Mouse (Mus musculus): Measurements from ENCODE around the gene Gm20388. TPM values are rescaled to one million over a fixed set of nuclear protein-coding genes. Genes with fewer than 3 reads are reported as not detected.

The Gm20388 gene
- polyA plus RNA-seq, 1 experiment from 2014 or later, result 12.4 TPM

DNA sequence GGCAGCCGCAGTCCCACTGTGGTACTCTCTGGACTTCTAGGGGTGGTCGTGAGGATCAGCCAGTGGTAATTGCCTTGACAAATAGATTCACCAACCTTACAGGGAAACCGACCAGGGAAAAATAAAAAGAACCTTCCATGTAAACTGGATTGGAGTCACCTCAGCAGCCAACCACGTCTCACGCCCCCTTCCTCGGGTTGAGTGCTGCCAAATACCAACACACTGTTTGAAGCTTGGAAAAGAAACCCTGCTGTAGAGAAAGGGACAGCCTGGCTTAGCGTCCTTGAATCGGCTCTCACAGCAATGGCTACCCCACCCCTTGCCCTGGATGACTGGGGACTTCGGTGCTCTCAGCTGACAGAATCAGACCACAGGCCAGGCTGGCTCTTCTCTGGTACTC, 1386.7 kb downstream of the Gm20388 start:
- Histone ChIP-seq H3K4me3 (ENCODE audit: low read length) (no peak overlapping the region), H3K4me2 (ENCODE audit: low read length) (no peak overlapping the region), H3K4me1 (ENCODE audit: control insufficient read depth, insufficient read depth, low read depth, low read length) (peaks cover 34% of the 10 kb centered on the region), H3K9ac (ENCODE audit: low read depth, low read length) (no peak overlapping the region), H3K27ac (ENCODE audit: low read depth, low read length) (peak overlapping the region; percentile 36; the same call in 1 of the 2 replicates), H3K9me3 (ENCODE audit: control insufficient read depth, low read length) (no peaks in the 10 kb centered on the region), H3K27me3 (replicated peaks; ENCODE audit: control insufficient read depth, insufficient read depth, low read length) (no peaks in the 10 kb centered on the region; the same call in 1 of the 2 replicates), H3K36me3 (ENCODE audit: control insufficient read depth, insufficient read depth, low read length) (no peaks in the 10 kb centered on the region)
- WGBS, result 68% methylated on average over 9 of the region's 9 CpGs
- 0 out of 2 replicates have a peak, but pooled peaks have one; percentile 3 for ATAC-seq

DNA sequence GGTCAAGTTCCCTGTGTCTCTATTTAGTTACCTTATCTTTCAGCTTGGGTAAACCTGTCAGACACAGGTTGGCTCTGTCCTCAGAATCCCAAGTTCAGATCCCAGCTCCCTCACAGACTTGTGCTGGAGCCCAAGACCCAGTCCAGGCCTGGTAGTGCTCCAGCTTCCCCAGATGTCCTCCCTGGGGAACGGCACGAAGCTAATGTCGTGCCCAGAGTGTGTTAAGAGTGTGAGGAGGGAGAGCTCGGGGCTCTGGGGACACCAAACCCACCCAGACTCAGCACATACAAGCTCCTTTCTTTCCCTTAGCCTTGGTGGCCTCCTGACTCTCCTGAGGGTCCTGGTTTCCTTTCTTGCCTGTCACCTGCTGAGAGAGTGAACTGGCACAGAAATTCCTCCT, 1389.4 kb downstream of the Gm20388 start:
- Histone ChIP-seq H3K4me3 (ENCODE audit: low read length) (no peak overlapping the region), H3K27me3 (replicated peaks; ENCODE audit: control insufficient read depth, insufficient read depth, low read length) (no peaks in the 10 kb centered on the region; the same call in 1 of the 2 replicates), H3K27ac (ENCODE audit: low read depth, low read length) (no peak overlapping the region), H3K9me3 (ENCODE audit: control insufficient read depth, low read length) (no peaks in the 10 kb centered on the region), H3K9ac (ENCODE audit: low read depth, low read length) (no peak overlapping the region), H3K4me1 (ENCODE audit: control insufficient read depth, insufficient read depth, low read depth, low read length) (peaks cover 28% of the 10 kb centered on the region), H3K4me2 (ENCODE audit: low read length) (no peak overlapping the region), H3K36me3 (ENCODE audit: control insufficient read depth, insufficient read depth, low read length) (no peaks in the 10 kb centered on the region)
- WGBS, result 47% methylated on average over 4 of the region's 4 CpGs
- ATAC-seq, result no peak

DNA sequence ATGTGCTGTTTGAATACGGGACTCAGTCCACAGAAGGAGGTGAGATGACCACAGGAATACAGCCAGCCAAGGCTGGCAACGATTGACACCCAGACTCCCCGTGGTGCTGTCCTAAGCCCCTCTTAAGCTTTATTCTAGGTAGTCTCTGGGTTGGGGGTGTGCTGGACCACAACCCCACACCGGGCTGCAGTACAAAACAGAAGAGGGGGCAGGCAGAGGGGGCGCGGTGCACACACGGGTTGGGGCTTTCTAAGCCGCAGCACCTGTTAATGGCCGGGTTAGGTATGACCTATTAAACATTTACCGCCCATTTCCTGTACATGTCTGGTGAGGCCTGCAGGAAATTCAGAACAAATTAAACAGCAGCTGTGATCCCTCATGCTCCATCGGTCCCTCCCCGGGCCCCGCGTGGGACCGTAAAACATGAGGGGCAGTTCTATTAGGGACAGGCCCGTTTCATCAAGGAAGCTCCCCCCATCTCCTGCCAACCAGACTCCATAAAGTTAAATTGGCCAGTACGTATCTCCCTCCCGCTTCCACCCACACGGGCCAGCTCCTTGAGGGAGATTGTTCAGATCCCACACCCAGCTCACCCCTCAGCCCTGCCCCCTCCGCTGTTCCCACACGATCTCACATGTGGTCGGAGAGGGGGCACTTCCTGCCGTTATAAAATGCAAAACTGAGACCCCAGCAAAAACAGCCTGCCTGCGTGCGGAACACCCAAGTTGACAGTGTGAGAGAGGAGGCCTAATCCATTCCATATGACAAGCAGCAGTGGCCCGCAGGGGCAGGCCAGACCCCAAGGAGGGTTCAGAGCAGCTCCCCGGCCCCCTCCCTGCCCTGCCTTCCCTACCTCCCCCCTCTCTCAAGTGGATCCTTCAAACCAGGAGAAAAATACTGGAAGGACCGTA, 1390.1 kb downstream of the Gm20388 start:
- Histone ChIP-seq H3K27ac (ENCODE audit: low read depth, low read length) (no peak overlapping the region), H3K36me3 (ENCODE audit: control insufficient read depth, insufficient read depth, low read length) (no peaks in the 10 kb centered on the region), H3K9me3 (ENCODE audit: control insufficient read depth, low read length) (no peaks in the 10 kb centered on the region), H3K9ac (ENCODE audit: low read depth, low read length) (peak overlapping the region; percentile 50), H3K27me3 (replicated peaks; ENCODE audit: control insufficient read depth, insufficient read depth, low read length) (no peaks in the 10 kb centered on the region), H3K4me3 (ENCODE audit: low read length) (no peak overlapping the region), H3K4me1 (ENCODE audit: control insufficient read depth, insufficient read depth, low read depth, low read length) (peaks cover 28% of the 10 kb centered on the region), H3K4me2 (ENCODE audit: low read length) (peak overlapping the region; percentile 40)
- no peak for ATAC-seq
- WGBS, result 28% methylated on average over 28 of the region's 28 CpGs

DNA sequence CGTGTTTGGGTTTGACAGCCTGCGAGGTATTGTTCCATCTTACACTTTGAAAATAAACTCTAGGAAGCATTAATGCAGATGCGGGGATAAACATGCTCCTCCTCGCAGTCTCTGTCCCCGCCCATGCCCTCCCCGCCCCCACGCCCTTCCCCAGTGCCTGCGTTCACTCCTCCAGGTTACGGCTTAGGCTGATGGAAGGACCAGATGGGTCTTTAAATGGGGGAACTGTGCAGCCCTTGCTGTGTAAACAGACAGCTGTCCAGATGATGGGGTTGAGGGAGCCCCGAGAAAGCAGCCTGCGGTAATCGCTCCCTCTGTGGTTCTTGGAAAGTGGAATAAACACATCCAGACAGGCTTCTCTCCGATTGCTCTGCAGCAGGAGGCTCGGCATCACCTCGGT, 1390.8 kb downstream of the Gm20388 start:
- Histone ChIP-seq H3K4me1 (ENCODE audit: control insufficient read depth, insufficient read depth, low read depth, low read length) (peaks cover 22% of the 10 kb centered on the region), H3K9me3 (ENCODE audit: control insufficient read depth, low read length) (no peaks in the 10 kb centered on the region), H3K4me3 (ENCODE audit: low read length) (no peak overlapping the region), H3K9ac (ENCODE audit: low read depth, low read length) (peak overlapping the region; percentile 50), H3K4me2 (ENCODE audit: low read length) (peak overlapping the region; percentile 40), H3K36me3 (ENCODE audit: control insufficient read depth, insufficient read depth, low read length) (no peaks in the 10 kb centered on the region), H3K27ac (ENCODE audit: low read depth, low read length) (no peak overlapping the region), H3K27me3 (replicated peaks; ENCODE audit: control insufficient read depth, insufficient read depth, low read length) (no peaks in the 10 kb centered on the region)
- WGBS, result 8% methylated on average over 15 of the region's 15 CpGs
- ATAC-seq, result no peak

DNA sequence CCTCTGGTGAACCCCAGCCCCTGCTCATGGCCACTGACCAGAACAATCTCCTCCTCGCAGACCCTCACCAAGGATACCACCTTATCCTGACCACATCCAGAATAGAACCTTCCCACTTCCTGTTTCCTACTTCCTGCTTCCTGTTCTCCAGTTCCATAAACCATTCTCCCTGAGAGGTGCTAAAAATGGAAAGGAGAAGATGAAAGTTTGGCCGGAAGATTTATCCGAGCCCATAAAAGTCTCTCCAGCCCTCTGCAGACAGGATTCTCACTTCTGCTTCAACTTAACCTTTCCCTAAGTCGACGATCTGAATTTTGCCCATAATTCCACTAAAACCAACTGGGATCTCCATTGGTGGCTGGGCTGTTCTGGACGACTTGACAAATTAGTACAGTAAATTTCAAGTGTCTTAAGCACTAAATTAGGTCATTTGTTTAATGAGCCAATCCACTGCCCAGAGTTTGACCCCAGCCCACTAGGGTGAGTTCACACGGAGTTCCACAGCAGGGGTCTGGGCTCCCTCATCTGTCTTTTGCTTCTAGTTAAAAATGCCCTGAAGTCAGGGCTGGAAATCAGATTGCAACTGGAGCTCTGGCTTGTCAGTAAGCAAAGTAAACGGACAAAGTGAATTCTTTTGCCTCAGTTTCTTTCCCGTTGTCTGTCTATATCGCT, 1391.5 kb downstream of the Gm20388 start:
- Histone ChIP-seq H3K4me1 (ENCODE audit: control insufficient read depth, insufficient read depth, low read depth, low read length) (peaks cover 17% of the 10 kb centered on the region), H3K9ac (ENCODE audit: low read depth, low read length) (no peak overlapping the region), H3K4me2 (ENCODE audit: low read length) (peak overlapping the region; percentile 40), H3K4me3 (ENCODE audit: low read length) (no peak overlapping the region), H3K27ac (ENCODE audit: low read depth, low read length) (no peak overlapping the region), H3K9me3 (ENCODE audit: control insufficient read depth, low read length) (no peaks in the 10 kb centered on the region), H3K36me3 (ENCODE audit: control insufficient read depth, insufficient read depth, low read length) (no peaks in the 10 kb centered on the region), H3K27me3 (replicated peaks; ENCODE audit: control insufficient read depth, insufficient read depth, low read length) (no peaks in the 10 kb centered on the region)
- no peak for ATAC-seq
- WGBS, result 64% methylated on average over 10 of the region's 10 CpGs

DNA sequence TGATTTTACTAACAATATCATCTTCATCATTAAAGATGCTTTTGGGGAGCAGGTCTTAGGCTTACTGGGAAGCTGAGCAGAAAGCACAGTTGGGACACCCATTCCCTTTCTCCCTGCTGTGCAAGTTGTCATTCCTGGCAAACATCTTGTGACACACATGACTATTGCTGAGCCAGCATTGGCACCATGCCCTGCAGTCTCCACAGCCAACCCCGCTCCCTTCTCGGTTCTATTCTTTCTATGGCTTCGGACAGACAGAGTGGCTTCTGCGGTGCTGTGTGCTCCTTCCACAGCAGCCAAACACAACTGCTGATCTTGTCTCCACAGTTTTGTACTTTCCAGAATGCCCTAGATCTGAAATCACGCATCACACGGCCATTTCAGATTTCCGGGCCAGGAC, 1397.1 kb downstream of the Gm20388 start:
- no peak overlapping the region for H3K4me2 ChIP-seq (ENCODE audit: low read length)
- no peak overlapping the region for H3K4me3 ChIP-seq (ENCODE audit: low read length)
- ATAC-seq, result no peak
- H3K27ac ChIP-seq (ENCODE audit: low read depth, low read length), result no peak overlapping the region
- 71% methylated on average over 7 of the region's 7 CpGs for WGBS
- H3K9ac ChIP-seq (ENCODE audit: low read depth, low read length), result no peak overlapping the region
- H3K36me3 ChIP-seq (ENCODE audit: control insufficient read depth, insufficient read depth, low read length), result no peaks in the 10 kb centered on the region
- peaks cover 6% of the 10 kb centered on the region for H3K4me1 ChIP-seq (ENCODE audit: control insufficient read depth, insufficient read depth, low read depth, low read length)
- H3K9me3 ChIP-seq (ENCODE audit: control insufficient read depth, low read length), result no peaks in the 10 kb centered on the region
- no peaks in the 10 kb centered on the region for H3K27me3 ChIP-seq (replicated peaks; ENCODE audit: control insufficient read depth, insufficient read depth, low read length)

DNA sequence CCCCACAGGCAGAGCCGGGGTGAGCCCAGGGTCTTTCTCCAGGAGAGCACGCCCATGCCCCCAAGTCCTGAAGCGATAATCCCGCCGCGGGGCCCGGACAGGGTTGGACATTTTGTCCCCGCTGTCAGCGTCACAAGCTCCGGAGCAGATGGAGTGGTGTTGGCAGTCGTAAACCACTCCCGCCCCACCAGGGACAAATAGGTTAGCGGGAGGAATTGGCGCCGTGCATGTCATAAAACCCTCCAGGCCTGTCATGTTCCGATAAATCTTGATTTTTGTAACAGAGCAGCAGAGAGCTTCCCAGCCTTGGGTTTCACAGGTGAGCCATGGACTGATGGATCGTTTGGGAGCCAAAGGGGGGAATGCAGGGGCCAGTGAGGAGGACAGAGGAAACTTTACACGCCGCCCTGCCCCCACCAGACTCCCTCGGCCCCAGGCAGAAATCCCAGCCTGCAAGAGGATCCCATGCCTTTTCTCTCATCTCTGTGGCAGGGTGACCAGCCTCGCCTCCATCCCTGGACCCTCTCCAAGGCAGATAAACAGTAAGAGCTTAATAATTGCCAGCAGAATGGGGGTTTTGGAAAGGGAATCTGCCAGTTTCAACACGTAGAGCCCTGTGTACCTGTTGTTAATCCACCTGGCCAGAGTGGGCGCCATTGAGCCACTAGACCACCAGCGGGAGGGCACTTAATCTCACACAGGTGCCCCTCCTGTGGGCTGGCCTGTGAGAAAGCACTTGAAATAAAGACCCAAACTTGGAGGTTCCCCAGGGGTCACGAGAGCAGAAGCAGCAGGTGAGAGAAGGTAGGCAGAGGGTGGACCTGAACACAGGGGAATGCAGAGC, 1400.6 kb downstream of the Gm20388 start:
- Histone ChIP-seq H3K9ac (ENCODE audit: low read depth, low read length) (peak overlapping the region; percentile 44; the same call in 1 of the 2 replicates), H3K27me3 (replicated peaks; ENCODE audit: control insufficient read depth, insufficient read depth, low read length) (no peaks in the 10 kb centered on the region), H3K9me3 (ENCODE audit: control insufficient read depth, low read length) (no peaks in the 10 kb centered on the region), H3K4me3 (ENCODE audit: low read length) (no peak overlapping the region), H3K4me1 (ENCODE audit: control insufficient read depth, insufficient read depth, low read depth, low read length) (peaks cover 6% of the 10 kb centered on the region), H3K36me3 (ENCODE audit: control insufficient read depth, insufficient read depth, low read length) (no peaks in the 10 kb centered on the region), H3K27ac (ENCODE audit: low read depth, low read length) (no peak overlapping the region), H3K4me2 (ENCODE audit: low read length) (peak overlapping the region; percentile 22)
- ATAC-seq, result no peak; the same call in 1 of the 2 replicates
- 33% methylated on average over 25 of the region's 25 CpGs for WGBS

DNA sequence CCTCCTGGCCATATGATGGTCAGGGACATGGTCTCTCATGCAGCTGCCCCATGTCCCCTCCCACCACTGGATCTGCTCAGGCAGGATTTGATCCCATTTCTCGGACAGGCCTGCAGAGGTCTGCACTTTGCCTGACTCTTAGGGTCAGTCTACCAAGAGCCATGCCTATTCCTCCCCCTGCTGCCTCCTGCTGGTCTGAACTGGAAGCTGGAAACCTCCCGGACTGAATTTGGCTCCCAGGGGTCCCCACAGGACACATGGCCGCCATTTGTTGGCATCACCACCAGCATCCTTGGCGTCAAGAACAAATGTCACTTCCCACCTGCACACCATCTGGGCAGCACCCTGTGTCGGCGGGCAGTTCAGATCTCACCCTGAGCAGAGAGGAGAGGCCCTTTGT, 1402.8 kb downstream of the Gm20388 start:
- H3K4me3 ChIP-seq (ENCODE audit: low read length), result no peak overlapping the region
- ATAC-seq, result no peak
- no peak overlapping the region for H3K27ac ChIP-seq (ENCODE audit: low read depth, low read length)
- no peak overlapping the region for H3K9ac ChIP-seq (ENCODE audit: low read depth, low read length)
- no peaks in the 10 kb centered on the region for H3K9me3 ChIP-seq (ENCODE audit: control insufficient read depth, low read length)
- H3K36me3 ChIP-seq (ENCODE audit: control insufficient read depth, insufficient read depth, low read length), result no peaks in the 10 kb centered on the region
- H3K4me1 ChIP-seq (ENCODE audit: control insufficient read depth, insufficient read depth, low read depth, low read length), result peaks cover 6% of the 10 kb centered on the region
- WGBS, result 56% methylated on average over 6 of the region's 6 CpGs
- no peaks in the 10 kb centered on the region for H3K27me3 ChIP-seq (replicated peaks; ENCODE audit: control insufficient read depth, insufficient read depth, low read length)
- no peak overlapping the region for H3K4me2 ChIP-seq (ENCODE audit: low read length)
